Mouse (Mus musculus): ENCODE measurements at regions not wholly inside any gene's neighbourhood (a gene's known extent, or its start where the extent isn't known, plus 50 kb on each side); places are given as distances from the start of the nearest gene placed in this dataset.
A peak's percentile ranks its signal among the peaks of the same experiment; 100 is the strongest.

GRCm38 (mm10) chr2:68799993-68800740 lies 61.1 kb upstream of the Cers6 start:
- DNase-seq (ENCODE audit: low spot score in 2 of 2): peak in 1 of 2 experiments; percentile 19

DNA sequence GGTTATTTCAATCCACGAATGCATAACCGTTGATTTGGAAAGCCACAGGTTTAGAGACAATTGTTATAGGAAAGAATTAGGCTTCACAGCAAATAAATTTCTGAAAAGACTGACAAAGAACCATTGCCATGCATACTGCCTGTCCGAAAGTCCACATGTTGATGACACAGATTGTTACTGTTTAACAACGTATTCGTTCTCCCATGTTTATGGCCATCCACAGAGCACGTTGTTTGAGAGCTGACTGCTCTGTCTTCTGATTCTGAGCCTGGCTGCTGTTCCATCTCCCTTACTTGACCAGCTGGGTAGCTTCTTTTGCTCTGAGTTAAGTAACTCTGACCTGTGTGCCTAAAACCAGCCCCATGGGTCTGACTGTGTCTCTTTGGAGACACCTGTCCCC lies 57.1 kb upstream of the Cers6 start:
- DNase-seq (ENCODE audit: low spot score in 2 of 2): no peak

- DNase-seq (ENCODE audit: low spot score in 2 of 2): peak; percentile 20 to 22
Observed at GRCm38 (mm10) chr2:68805866-68806265, 55.4 kb upstream of the Cers6 start.

GRCm38 (mm10) chr2:68806311-68806895 lies 54.8 kb upstream of the Cers6 start:
- DNase-seq (ENCODE audit: low spot score in 2 of 2): no peak

Measured in left cerebral cortex, adult 18-20 months (tissue).